Comparison of ENCODE assay signal across 9 mouse cellular contexts in the genomic region with DNA sequence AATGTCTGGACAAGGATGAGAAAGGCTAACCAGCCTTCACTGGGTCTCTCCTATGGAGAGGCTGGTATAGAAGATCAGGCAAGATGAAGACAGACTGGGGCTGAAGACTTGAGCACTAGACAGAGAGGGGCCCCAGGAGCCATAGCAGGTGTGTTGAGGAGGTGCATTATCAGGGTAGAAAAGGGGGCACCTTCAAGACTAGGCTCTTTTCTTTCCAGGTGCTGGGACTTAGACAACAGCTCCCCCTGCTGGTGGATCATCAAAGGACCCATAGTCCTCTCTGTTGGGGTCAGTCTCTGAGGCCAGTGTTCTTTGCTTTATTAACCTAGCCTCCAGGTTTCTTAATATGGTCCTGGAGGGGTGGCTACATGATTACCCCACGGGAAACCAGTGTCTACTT. TPM values are rescaled to one million over a fixed set of nuclear protein-coding genes. Genes with fewer than 3 reads are reported as not detected.
DNase-seq lines count a peak whose midpoint lies in the region; ATAC-seq and TF ChIP-seq lines count a peak whose summit lies in the region.
"Had no signal": no experiment of that assay in that cellular context is flagged by ENCODE, and none has a peak within 500 bp of the region (broad histone marks: within the 10 kb centered on the region; RNA-seq: fewer than 3 reads in every experiment).

No protein-coding gene starts in this region.

- intact Hi-C loops in left cerebral cortex, adult 2 months (cut with DNase I), result loop anchor here (1.0 kb wide), 1 partner anchor 151 kb away; no protein-coding TSS in a partner anchor
- intact Hi-C loops in heart, postnatal 36 days (cut with DNase I), result loop anchor here (1.0 to 2.0 kb wide), 2 partner anchors 23 to 151 kb away; no protein-coding TSS in a partner anchor

- ATAC-seq in activated CD4-positive, CD25-positive, alpha-beta regulatory T cell, adult 4 months, result no peak

- peak; percentile 92 for TF ChIP-seq CTCF in left cerebral cortex, adult 2 months (IDR thresholded peaks at IDR 0.05)

- H3K4me3 ChIP-seq in left cerebral cortex, adult 2 months, result no peak overlapping the region
- H3K4me3 ChIP-seq: midbrain, embryonic 12.5 days had no signal

- peak; percentile 55 to 59 for DNase-seq in left cerebral cortex, adult 2 months (ENCODE audit: extremely low spot score in 1 of 2, low spot score in 2 of 2)
- no peak for DNase-seq in left cerebral cortex, adult 11 months (ENCODE audit: low spot score)
- peak; percentile 33 for DNase-seq in R1 (ENCODE audit: low read depth, low spot score)
- DNase-seq in cerebellum, postnatal 36 days, result peak; percentile 68 to 75
- peak; percentile 75 to 82 for DNase-seq in heart, postnatal 36 days
- peak; percentile 77 for DNase-seq in liver
- peak; percentile 59 for DNase-seq in ovary, postnatal 14 days (ENCODE audit: low spot score)

- no peak overlapping the region for H3K27ac ChIP-seq in left cerebral cortex, adult 2 months
- H3K27ac ChIP-seq: midbrain, embryonic 12.5 days had no signal

RNA-seq across cellular contexts. Expression of gene Ghrhr, which starts 7.8 kb away (rescaled TPM):
- not detected for total RNA-seq in left cerebral cortex, adult 2 months (2021)
- total RNA-seq in heart, postnatal 36 days (2021), result not detected
- polyA plus RNA-seq in activated CD4-positive, CD25-positive, alpha-beta regulatory T cell, adult 4 months (2017; shearing (Covaris generic)), result not detected
- polyA plus RNA-seq: midbrain, embryonic 12.5 days had no signal

RNA-seq across cellular contexts. Expression of gene Aqp1, which starts 47.7 kb away (rescaled TPM):
- total RNA-seq in left cerebral cortex, adult 2 months (2021), result under 1 TPM; 0.47 to 0.75 TPM
- total RNA-seq in heart, postnatal 36 days (2021), result 100 to 1,000 TPM; 360 to 594 TPM
- polyA plus RNA-seq in activated CD4-positive, CD25-positive, alpha-beta regulatory T cell, adult 4 months (2017; shearing (Covaris generic)), result under 1 TPM in 1 of 2 experiments, not detected in 1; 0.18 TPM

Comparison
In these comparisons a context has a peak if more than half of its experiments do, and no peak if none do; other contexts are left out.
1. RNA of gene Aqp1, which starts 47.7 kb away (total RNA-seq): 360 to 594 TPM in heart, postnatal 36 days; 0.47 to 0.75 TPM in left cerebral cortex, adult 2 months; every median in the first group is over 100 times any median in the second.